Mouse (Mus musculus) ES-E14 (cell line): ENCODE results near the gene Slc22a4. TPM values are rescaled to one million over a fixed set of nuclear protein-coding genes. Genes with fewer than 3 reads are reported as not detected.
"Not testable (repeated sequence)": the region's sequence is repeated elsewhere in the genome, so short reads cannot be mapped to it uniquely, and the experiment has no call there.

Experiments
- DNase-seq: peaks from one replicate; pipeline ENCODE4 v3.0.0-alpha.2; 2013; ENCODE audit warnings: low read depth, low spot score
- H3K27ac ChIP-seq: 2 replicates; pipeline ENCODE4 v1.5.1; 2012; ENCODE audit warnings: low read depth, mild to moderate bottlenecking, low read length, moderate library complexity, mixed read lengths; ENCODE audit not compliant: poor library complexity, insufficient read depth, severe bottlenecking
- H3K36me3 ChIP-seq: 2 replicates; pipeline ENCODE4 v1.6.1; 2012; ENCODE audit warnings: mild to moderate bottlenecking, low read length, moderate library complexity, mixed read lengths; ENCODE audit not compliant: control insufficient read depth, poor library complexity, insufficient read depth, severe bottlenecking
- H3K4me1 ChIP-seq, 2 experiments: fragments of 150-350 bp in 1 of 2; sonication (generic) in 1 of 2; 2 replicates each; pipeline ENCODE4 v1.6.1; 2012; ENCODE audit warnings: low read length in 2 of 2, mild to moderate bottlenecking in 1 of 2, mixed read lengths in 1 of 2; ENCODE audit not compliant: control insufficient read depth in 2 of 2, insufficient read depth in 2 of 2, poor library complexity in 1 of 2
- H3K4me3 ChIP-seq, 2 experiments: fragments of 150-350 bp in 1 of 2; sonication (generic) in 1 of 2; 2 replicates each; pipeline ENCODE4 v1.5.1; 2012; ENCODE audit warnings: low read length in 2 of 2, low read depth in 1 of 2, mild to moderate bottlenecking in 1 of 2, mixed read lengths in 1 of 2; ENCODE audit not compliant: insufficient read depth in 1 of 2, poor library complexity in 1 of 2, severe bottlenecking in 1 of 2
- H3K9ac ChIP-seq: 2 replicates; pipeline ENCODE4 v1.6.1; 2012; ENCODE audit warnings: low read depth, mild to moderate bottlenecking, low read length, mixed read lengths; ENCODE audit not compliant: poor library complexity, insufficient read depth, severe bottlenecking
- H3K9me3 ChIP-seq: fragments of 150-350 bp; sonication (generic); 2 replicates; pipeline ENCODE4 v1.6.1; 2012; ENCODE audit warnings: low read depth, mild to moderate bottlenecking, low read length; ENCODE audit not compliant: control insufficient read depth, insufficient read depth
- CHD2 ChIP-seq: IDR thresholded peaks from 2 replicates; pipeline ENCODE4 v1.6.1; 2014; ENCODE audit warnings: mild to moderate bottlenecking, low read depth, low read length, inconsistent platforms
- HCFC1 ChIP-seq: IDR thresholded peaks from 2 replicates; pipeline ENCODE4 v1.6.1; 2012; ENCODE audit warnings: low read length, inconsistent platforms, borderline replicate concordance; ENCODE audit not compliant: insufficient read depth
- MAFK ChIP-seq: IDR thresholded peaks from 2 replicates; pipeline ENCODE4 v1.6.1; 2014; ENCODE audit warnings: mild to moderate bottlenecking, low read depth, low read length, inconsistent platforms; ENCODE audit not compliant: insufficient read depth
- ZC3H11A ChIP-seq: IDR thresholded peaks from 2 replicates; pipeline ENCODE4 v1.6.1; 2012; ENCODE audit warnings: low read depth, mild to moderate bottlenecking, inconsistent platforms, low read length, borderline replicate concordance
- ZNF384 ChIP-seq: IDR thresholded peaks from 2 replicates; pipeline ENCODE4 v1.6.1; 2012; ENCODE audit warnings: low read depth, low read length, inconsistent platforms
- in situ Hi-C, 2 experiments: fragments of 600-800 bp; cut with MboI; formaldehyde crosslinking; loops; one replicate each; pipeline ENCODE4 v1.15.1; 2025; ENCODE audit warnings: low sequenced_read_pairs in 2 of 2, inconsistent platforms in 1 of 2; ENCODE audit not compliant: unreplicated experiment in 2 of 2
- total RNA-seq: library from RNA; depleted of rRNA; stranded (reverse); fragments of 300-350 nt; gene quantifications from 2 replicates; pipeline ENCODE4 v1.2.3, GENCODE M21; 2012

The Slc22a4 gene
- total RNA-seq, 1 experiment: 0.27 TPM

DNA sequence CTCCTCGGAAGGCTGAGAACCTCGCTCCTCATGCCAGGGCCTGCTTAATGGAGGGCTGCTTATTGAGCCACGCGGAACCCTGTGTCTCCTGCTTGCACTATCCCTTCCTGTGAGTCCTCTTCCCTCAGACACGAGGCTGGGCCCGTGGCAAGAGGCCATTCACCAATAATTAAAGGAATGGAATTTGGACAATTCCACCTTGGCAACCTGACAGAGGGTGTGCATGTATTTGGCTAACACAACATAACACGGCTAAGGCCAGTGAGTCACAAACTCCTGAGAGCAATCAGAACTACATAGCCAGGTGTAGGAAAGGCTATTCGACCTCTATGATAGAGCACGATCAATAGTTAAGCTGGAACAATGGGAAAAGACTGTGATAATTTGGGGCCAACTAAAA lies 23.7 kb downstream of the Slc22a4 start:
- no peak overlapping the region for H3K4me3 ChIP-seq
- no peak overlapping the region for H3K27ac ChIP-seq
- H3K9me3 ChIP-seq: no peaks in the 10 kb centered on the region
- DNase-seq: no peak
- TF ChIP-seq ZNF384: no peak
- TF ChIP-seq MAFK: no peak
- no peak for TF ChIP-seq ZC3H11A
- TF ChIP-seq HCFC1: no peak
- no peak for TF ChIP-seq CHD2
- peaks cover 0 to 2% of the 10 kb centered on the region in 2 experiments; a peak in 1 of 4 replicates for H3K4me1 ChIP-seq
- H3K36me3 ChIP-seq: no peaks in the 10 kb centered on the region
- no peak overlapping the region for H3K9ac ChIP-seq
- in situ Hi-C loops: no loop called here

DNA sequence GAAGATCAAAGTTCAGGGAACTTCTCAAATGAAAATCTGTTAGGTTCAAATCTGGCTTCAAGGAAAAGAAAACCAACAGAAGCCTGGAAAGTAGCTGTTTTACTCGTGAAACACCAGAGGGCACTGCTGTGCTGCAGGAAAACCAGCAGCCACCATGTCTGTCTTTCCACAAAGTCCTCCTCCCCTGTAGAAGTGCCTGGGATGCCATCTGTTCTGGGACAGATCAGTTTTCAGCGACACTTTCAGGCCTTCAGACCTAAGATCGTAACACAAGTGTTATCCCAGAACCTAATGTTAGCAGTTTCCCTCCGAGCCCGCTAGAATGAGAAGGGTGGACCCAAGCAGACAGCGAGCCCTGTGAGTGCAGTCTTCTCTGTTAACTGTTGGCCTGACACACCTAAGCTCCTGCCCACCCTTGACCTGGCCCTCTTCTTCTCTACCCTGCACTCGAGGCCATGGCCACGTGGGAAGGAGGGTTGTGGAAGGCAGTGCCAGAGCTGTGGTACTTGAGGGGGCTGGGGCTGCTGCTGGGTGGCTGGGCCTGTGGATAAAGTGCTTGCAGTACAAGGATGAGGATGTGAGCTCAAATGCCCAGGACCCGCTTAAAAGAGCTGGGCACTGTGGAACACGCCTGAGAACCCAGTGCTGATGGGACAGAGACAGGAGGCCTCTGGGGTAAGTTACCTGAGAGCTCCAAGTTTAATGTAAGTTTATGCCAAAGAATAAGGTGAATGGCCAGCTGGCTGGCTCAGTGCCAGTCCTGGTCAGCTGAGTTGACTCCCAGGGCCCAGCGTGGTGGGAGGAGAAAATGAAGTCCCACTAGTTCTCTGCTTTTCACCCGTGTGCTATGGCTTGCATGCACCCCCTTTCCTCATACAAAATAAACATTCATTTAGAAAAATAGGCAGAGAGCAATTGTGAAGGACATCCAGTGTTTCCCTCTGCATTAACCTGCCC lies 24.9 kb downstream of the Slc22a4 start:
- H3K36me3 ChIP-seq, H3K9me3 ChIP-seq, H3K27ac ChIP-seq, H3K9ac ChIP-seq, H3K4me3 ChIP-seq, in situ Hi-C loops, H3K4me1 ChIP-seq: not testable (repeated sequence)
- peak; percentile 70; the same call in 1 of the 2 replicates for TF ChIP-seq ZC3H11A
- peak; percentile 61 for DNase-seq

DNA sequence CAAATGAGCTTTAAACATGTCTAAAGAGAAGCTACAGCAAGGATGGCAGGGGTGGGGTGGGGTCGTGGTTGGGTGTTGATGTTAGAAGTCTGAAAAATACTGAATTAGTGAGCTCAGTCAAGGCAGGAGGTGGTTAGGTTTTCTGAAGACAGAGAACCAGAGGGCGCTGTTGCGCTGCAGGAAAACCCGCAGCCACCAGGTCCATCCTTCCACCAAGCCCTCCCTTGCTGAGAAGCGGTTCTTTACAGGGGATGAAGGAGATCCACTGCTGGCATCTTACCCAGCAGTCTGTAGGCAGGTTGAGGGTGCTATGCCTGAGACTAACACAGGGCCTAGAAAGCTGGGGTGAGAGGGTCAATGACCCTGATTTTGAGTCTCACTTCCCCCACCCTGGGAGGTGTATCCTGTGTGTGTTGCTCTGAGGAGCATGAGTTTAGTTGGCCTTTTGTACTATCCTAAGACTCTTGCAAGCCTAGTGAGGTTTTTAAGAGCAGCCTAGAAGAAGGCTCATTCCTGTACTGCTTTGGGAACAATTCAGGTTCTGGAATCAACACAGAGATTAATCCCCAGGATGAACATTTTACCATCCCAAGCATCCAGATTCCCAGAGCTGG lies 25.6 kb downstream of the Slc22a4 start:
- H3K9me3 ChIP-seq: no peaks in the 10 kb centered on the region
- peaks cover 0 to 2% of the 10 kb centered on the region in 2 experiments; a peak in 1 of 4 replicates for H3K4me1 ChIP-seq
- H3K36me3 ChIP-seq: no peaks in the 10 kb centered on the region
- in situ Hi-C loops: no loop called here
- no peak overlapping the region for H3K4me3 ChIP-seq
- no peak overlapping the region for H3K27ac ChIP-seq
- DNase-seq: peak; percentile 38
- TF ChIP-seq ZNF384 (no peak), MAFK (no peak), ZC3H11A (no peak), HCFC1 (no peak), CHD2 (no peak)
- no peak overlapping the region for H3K9ac ChIP-seq

DNA sequence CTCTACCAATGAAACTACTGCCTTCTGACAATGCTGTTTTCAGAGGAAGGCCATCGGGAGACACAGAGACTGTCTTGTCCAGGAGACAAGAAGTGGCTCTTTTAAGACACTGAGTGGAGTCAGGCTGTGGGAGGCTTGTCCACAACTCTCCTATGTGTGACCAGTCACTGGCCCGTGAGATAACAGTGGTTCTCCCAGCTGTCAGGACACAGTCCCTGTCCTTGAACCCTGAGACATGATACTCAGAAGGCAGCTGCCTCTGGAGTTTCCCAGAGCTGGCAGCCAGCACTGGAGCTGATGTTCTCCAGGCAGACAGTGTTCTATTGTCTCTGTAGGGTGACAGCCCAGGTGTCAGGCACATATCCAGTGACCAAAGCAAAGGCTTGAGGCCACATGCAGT lies 30.2 kb downstream of the Slc22a4 start:
- in situ Hi-C loops: no loop called here
- peaks cover 0 to 2% of the 10 kb centered on the region in 2 experiments; a peak in 1 of 4 replicates for H3K4me1 ChIP-seq
- no peaks in the 10 kb centered on the region for H3K9me3 ChIP-seq
- no peak for DNase-seq
- TF ChIP-seq HCFC1 (no peak), CHD2 (no peak), ZNF384 (no peak), MAFK (no peak), ZC3H11A (no peak)
- no peak overlapping the region for H3K9ac ChIP-seq
- no peaks in the 10 kb centered on the region for H3K36me3 ChIP-seq
- no peak overlapping the region for H3K27ac ChIP-seq
- H3K4me3 ChIP-seq: no peak overlapping the region
